Mouse (Mus musculus): ENCODE measurements at regions not wholly inside any gene's neighbourhood (a gene's known extent, or its start where the extent isn't known, plus 50 kb on each side); places are given as distances from the start of the nearest gene placed in this dataset.

DNA sequence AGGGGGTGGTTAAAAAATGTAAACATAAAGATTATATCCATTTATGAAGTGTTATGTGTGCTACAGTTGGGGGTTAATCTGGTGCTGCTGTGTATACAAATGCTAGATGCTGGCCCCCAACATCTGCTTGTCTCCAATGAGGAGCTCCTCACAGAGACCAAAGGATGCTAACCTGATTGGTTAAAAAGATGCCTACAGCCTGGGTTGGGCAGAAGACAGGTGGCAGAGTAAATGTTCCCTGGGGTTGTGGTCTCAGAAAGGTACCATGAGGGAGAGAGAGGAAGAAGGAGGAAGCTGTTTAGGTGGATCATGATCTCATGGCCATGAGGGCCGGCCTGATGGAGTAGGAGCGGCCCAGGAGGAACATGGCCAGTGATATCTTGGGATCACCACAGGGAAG is 133.0 kb upstream of the Dyrk2 start:
- H3K27ac ChIP-seq: no peak overlapping the region
- H3K36me3 ChIP-seq (replicated peaks): no peaks in the 10 kb centered on the region
- H3K4me3 ChIP-seq: no peak overlapping the region
- WGBS: 98% methylated on average over 2 of the region's 2 CpGs
- H3K27me3 ChIP-seq (ENCODE audit: poor library complexity, severe bottlenecking): no peaks in the 10 kb centered on the region
- no peaks in the 10 kb centered on the region for H3K9me3 ChIP-seq
- H3K4me1 ChIP-seq: no peaks in the 10 kb centered on the region
- DNase-seq (ENCODE audit: extremely low spot score, low spot score): no peak

DNA sequence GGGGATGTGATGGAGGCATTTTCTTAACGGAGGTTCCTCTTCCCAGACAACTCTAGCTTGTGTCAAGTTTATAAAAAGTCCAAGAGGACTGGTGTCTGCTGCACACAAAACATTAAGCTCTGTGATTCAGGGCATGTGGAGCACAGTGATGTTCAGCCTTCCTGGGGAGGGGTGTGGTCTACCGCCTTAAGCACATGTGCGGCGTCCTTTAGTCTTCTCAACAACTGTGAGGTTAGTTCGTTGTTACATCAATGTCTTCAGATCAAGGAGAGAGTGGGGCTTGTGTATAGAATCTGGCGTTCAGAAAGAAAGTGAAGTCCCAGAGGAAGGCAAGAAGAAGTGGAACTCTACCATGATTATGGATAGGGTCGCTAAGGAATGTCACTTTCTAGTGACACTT is 131.9 kb upstream of the Dyrk2 start:
- WGBS: 95% methylated on average over 7 of the region's 7 CpGs
- Histone ChIP-seq H3K27ac (no peak overlapping the region), H3K9me3 (no peaks in the 10 kb centered on the region), H3K4me3 (no peak overlapping the region), H3K4me1 (no peaks in the 10 kb centered on the region), H3K27me3 (ENCODE audit: poor library complexity, severe bottlenecking) (no peaks in the 10 kb centered on the region), H3K36me3 (replicated peaks) (no peaks in the 10 kb centered on the region)
- DNase-seq (ENCODE audit: extremely low spot score, low spot score): no peak

- 88% methylated on average over 17 of the region's 17 CpGs for WGBS
- Histone ChIP-seq H3K4me3 (no peak overlapping the region), H3K27me3 (ENCODE audit: poor library complexity, severe bottlenecking) (no peaks in the 10 kb centered on the region), H3K4me1 (no peaks in the 10 kb centered on the region), H3K36me3 (replicated peaks) (no peaks in the 10 kb centered on the region), H3K9me3 (no peaks in the 10 kb centered on the region), H3K27ac (no peak overlapping the region)
- no peak for DNase-seq (ENCODE audit: extremely low spot score, low spot score)
These were observed 131.2 kb upstream of the Dyrk2 start for GRCm38 (mm10) chr10:119001000-119001780.

DNA sequence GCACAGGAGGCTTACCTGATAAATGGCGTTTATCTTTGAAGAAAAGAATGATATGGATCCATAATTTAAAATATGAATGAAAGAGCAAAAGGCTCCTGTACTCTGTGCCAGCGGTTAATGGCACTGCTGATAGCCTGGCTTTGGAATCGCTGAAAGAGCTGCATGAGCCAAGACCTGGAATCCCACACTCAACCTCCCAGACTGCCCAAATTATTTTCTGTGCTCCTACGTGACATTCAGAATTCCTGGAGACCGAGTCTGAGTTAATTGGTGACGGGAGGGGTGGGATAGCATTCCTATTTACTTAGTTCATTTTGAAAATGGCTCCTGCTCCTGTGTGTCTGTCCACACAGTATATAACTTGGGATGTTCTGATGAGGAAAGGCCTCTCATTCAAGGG is 129.0 kb upstream of the Dyrk2 start:
- Histone ChIP-seq H3K9me3 (no peaks in the 10 kb centered on the region), H3K4me3 (no peak overlapping the region), H3K36me3 (replicated peaks) (no peaks in the 10 kb centered on the region), H3K4me1 (no peaks in the 10 kb centered on the region), H3K27me3 (ENCODE audit: poor library complexity, severe bottlenecking) (no peaks in the 10 kb centered on the region), H3K27ac (no peak overlapping the region)
- no peak for DNase-seq (ENCODE audit: extremely low spot score, low spot score)
- WGBS: 86% methylated on average over 6 of the region's 6 CpGs

DNA sequence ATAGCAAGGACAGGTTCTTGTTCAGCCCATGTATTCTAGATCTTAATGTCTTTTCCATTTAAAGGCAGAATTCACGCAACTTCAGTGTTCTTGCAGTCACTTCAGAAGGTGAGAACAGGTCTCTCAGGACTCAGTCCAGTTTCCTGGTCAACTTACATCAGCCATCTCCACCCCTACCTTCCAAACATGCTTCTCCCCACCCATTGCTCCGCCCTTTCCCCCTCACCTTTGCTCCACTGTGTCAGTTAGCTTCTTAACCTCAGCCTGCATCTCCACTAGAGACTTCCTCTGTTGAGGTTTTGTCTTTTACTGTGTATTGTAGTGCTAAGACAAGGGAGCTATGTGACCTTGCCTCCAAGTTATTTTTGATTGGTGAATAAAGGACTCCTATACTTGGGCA is 127.0 kb upstream of the Dyrk2 start:
- no peak overlapping the region for H3K27ac ChIP-seq
- H3K36me3 ChIP-seq (replicated peaks): no peaks in the 10 kb centered on the region
- H3K27me3 ChIP-seq (ENCODE audit: poor library complexity, severe bottlenecking): no peaks in the 10 kb centered on the region
- WGBS: 90% methylated on average over 2 of the region's 2 CpGs
- H3K4me1 ChIP-seq: no peaks in the 10 kb centered on the region
- H3K9me3 ChIP-seq: no peaks in the 10 kb centered on the region
- no peak for DNase-seq (ENCODE audit: extremely low spot score, low spot score)
- H3K4me3 ChIP-seq: no peak overlapping the region

DNA sequence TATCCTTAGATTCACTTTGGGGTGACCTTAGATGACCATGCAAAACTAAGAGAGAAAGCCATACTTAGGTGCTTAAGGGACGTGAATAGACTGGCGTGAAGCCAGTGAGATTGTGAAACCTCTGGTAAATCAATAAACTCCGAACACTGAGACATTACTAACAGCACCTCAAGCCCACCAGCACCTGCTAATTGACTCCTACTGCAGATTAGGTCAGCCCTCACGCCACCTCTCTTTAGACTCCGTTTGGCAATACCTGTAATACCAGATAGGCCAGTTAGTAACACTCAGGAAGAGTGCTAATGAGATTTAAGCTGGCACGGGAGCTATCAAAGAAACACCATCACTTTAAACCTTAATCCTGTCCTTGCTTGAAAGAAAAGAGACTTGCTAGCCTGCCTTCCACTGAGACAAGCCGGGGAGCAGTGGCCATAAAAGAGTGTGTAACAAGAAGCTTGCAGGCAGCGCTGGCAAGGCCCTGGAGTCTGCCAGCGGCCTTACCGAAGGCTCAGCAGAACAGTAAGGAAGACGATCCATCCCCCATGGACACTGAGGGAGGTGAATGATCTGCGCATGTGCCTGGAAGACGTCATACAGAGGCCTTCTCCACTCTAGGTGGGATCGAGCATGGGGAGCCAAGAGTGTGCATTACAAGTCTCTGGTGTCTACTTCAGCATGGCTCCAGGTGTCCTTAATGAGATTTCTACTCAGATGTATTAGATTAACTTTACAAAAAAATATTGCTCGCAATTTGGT is 124.0 kb upstream of the Dyrk2 start:
- H3K4me1 ChIP-seq: no peaks in the 10 kb centered on the region
- H3K27me3 ChIP-seq (ENCODE audit: poor library complexity, severe bottlenecking): no peaks in the 10 kb centered on the region
- no peak overlapping the region for H3K27ac ChIP-seq
- H3K36me3 ChIP-seq (replicated peaks): no peaks in the 10 kb centered on the region
- WGBS: 53% methylated on average over 15 of the region's 15 CpGs
- no peak for DNase-seq (ENCODE audit: extremely low spot score, low spot score)
- H3K9me3 ChIP-seq: no peaks in the 10 kb centered on the region
- no peak overlapping the region for H3K4me3 ChIP-seq

- H3K27me3 ChIP-seq (ENCODE audit: poor library complexity, severe bottlenecking): no peaks in the 10 kb centered on the region
- H3K4me3 ChIP-seq: no peak overlapping the region
- H3K4me1 ChIP-seq: no peaks in the 10 kb centered on the region
- H3K27ac ChIP-seq: no peak overlapping the region
- no peak for DNase-seq (ENCODE audit: extremely low spot score, low spot score)
- H3K9me3 ChIP-seq: no peaks in the 10 kb centered on the region
- H3K36me3 ChIP-seq (replicated peaks): no peaks in the 10 kb centered on the region
- 93% methylated on average over 7 of the region's 7 CpGs for WGBS
These were observed 121.2 kb upstream of the Dyrk2 start for GRCm38 (mm10) chr10:118991213-118991612.

GRCm38 (mm10) chr10:118990500-118990899 is 120.5 kb upstream of the Dyrk2 start:
- Histone ChIP-seq H3K36me3 (replicated peaks) (no peaks in the 10 kb centered on the region), H3K27me3 (ENCODE audit: poor library complexity, severe bottlenecking) (no peaks in the 10 kb centered on the region), H3K4me1 (no peaks in the 10 kb centered on the region), H3K27ac (no peak overlapping the region), H3K4me3 (no peak overlapping the region), H3K9me3 (no peaks in the 10 kb centered on the region)
- no peak for DNase-seq (ENCODE audit: extremely low spot score, low spot score)
- WGBS: 87% methylated on average over 6 of the region's 6 CpGs

DNA sequence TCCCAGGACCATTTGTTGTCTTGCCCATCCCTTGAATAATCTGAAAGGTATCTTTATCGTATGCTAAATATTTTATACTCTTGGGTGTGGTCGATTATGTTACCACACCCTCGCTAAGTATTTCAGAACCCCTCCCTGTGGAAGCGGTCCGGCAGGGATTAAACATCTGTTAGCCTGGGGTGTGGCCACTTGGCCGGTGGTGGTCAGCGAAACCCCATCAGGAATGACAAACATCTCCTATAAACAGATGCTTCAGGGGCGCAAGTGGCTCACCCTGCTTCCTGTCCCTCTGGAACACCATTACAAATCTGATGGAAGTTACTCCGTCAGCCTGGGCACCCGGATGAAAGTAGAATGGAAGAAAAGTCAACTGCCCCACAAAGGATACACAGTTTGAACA is 119.8 kb upstream of the Dyrk2 start:
- Histone ChIP-seq H3K36me3 (replicated peaks) (no peaks in the 10 kb centered on the region), H3K9me3 (no peaks in the 10 kb centered on the region), H3K27me3 (ENCODE audit: poor library complexity, severe bottlenecking) (no peaks in the 10 kb centered on the region), H3K4me1 (no peaks in the 10 kb centered on the region), H3K4me3 (no peak overlapping the region), H3K27ac (no peak overlapping the region)
- DNase-seq (ENCODE audit: extremely low spot score, low spot score): no peak
- WGBS: 88% methylated on average over 10 of the region's 10 CpGs

GRCm38 (mm10) chr10:118988249-118988648 is 118.2 kb upstream of the Dyrk2 start:
- 90% methylated on average over 6 of the region's 6 CpGs for WGBS
- peaks cover 12% of the 10 kb centered on the region; the same call in 1 of the 2 replicates for H3K9me3 ChIP-seq
- H3K27ac ChIP-seq: no peak overlapping the region
- no peak for DNase-seq (ENCODE audit: extremely low spot score, low spot score)
- no peaks in the 10 kb centered on the region for H3K36me3 ChIP-seq (replicated peaks)
- H3K4me3 ChIP-seq: no peak overlapping the region
- H3K27me3 ChIP-seq (ENCODE audit: poor library complexity, severe bottlenecking): no peaks in the 10 kb centered on the region
- H3K4me1 ChIP-seq: no peaks in the 10 kb centered on the region

DNA sequence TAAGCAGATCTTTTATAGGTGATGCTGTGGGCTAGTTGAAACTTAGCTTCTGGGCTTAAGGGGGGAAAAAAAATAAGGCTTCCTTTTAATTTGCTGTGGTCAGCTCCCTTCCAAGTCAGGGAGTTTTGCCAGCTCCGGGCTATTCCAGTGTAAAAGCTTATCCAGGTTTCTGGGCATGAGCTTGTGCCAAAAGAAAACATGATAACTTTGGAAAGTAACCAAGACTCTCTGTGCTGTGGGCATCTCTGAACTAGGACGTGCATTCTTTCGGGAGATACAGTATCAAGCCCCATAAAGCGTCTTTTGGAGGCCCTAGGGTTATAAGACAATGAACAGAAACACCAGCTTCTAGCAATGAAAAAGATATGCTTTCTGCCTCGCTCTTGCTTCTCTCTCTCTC is 114.6 kb upstream of the Dyrk2 start:
- Histone ChIP-seq H3K4me1 (no peaks in the 10 kb centered on the region), H3K9me3 (peaks cover 12% of the 10 kb centered on the region; the same call in 1 of the 2 replicates), H3K4me3 (no peak overlapping the region), H3K27ac (no peak overlapping the region), H3K36me3 (replicated peaks) (no peaks in the 10 kb centered on the region), H3K27me3 (ENCODE audit: poor library complexity, severe bottlenecking) (no peaks in the 10 kb centered on the region)
- no peak for DNase-seq (ENCODE audit: extremely low spot score, low spot score)
- WGBS: 94% methylated on average over 5 of the region's 5 CpGs

DNA sequence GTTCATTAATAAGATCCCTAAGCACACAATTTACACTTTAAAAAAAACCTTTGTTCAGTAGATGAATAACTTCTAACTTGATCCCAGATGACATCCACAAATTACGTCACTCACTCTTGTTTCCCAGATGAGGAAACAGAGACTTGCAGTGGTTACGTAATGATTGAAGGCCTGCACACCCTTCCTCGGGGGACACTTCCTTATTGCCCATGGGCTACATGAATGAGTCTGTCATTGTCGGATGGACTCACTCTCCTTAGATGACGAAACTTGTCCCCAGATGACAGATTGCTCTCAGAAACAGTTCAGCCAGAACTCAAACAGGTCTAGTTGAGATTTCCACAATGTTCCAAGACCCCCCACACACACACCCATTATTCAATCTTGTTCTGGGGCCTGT is 111.4 kb upstream of the Dyrk2 start:
- Histone ChIP-seq H3K27me3 (ENCODE audit: poor library complexity, severe bottlenecking) (peaks cover 7% of the 10 kb centered on the region), H3K4me3 (no peak overlapping the region), H3K36me3 (replicated peaks) (no peaks in the 10 kb centered on the region), H3K9me3 (peaks cover 12% of the 10 kb centered on the region; the same call in 1 of the 2 replicates), H3K27ac (no peak overlapping the region), H3K4me1 (peaks cover 8% of the 10 kb centered on the region)
- DNase-seq (ENCODE audit: extremely low spot score, low spot score): no peak
- WGBS: 91% methylated on average over 5 of the region's 5 CpGs

GRCm38 (mm10) chr10:118979339-118979738 is 109.3 kb upstream of the Dyrk2 start:
- WGBS: 61% methylated on average over 13 of the region's 13 CpGs

More at GRCm38 (mm10) chr10:118979339-118979738, 109.3 kb upstream of the Dyrk2 start:
- H3K27me3 ChIP-seq (ENCODE audit: poor library complexity, severe bottlenecking): peaks cover 7% of the 10 kb centered on the region
- DNase-seq (ENCODE audit: extremely low spot score, low spot score): no peak
- H3K9me3 ChIP-seq: peaks cover 10% of the 10 kb centered on the region; the same call in 1 of the 2 replicates
- no peak overlapping the region for H3K27ac ChIP-seq
- no peak overlapping the region for H3K4me3 ChIP-seq
- H3K4me1 ChIP-seq: peaks cover 15% of the 10 kb centered on the region
- H3K36me3 ChIP-seq (replicated peaks): no peaks in the 10 kb centered on the region
